Mouse (Mus musculus): ENCODE measurements around the gene Hras. TPM values are rescaled to one million over a fixed set of nuclear protein-coding genes. Genes with fewer than 3 reads are reported as not detected.

Gene Hras
- polyA plus RNA-seq, 1 experiment from 2014 or later: 188 TPM

DNA sequence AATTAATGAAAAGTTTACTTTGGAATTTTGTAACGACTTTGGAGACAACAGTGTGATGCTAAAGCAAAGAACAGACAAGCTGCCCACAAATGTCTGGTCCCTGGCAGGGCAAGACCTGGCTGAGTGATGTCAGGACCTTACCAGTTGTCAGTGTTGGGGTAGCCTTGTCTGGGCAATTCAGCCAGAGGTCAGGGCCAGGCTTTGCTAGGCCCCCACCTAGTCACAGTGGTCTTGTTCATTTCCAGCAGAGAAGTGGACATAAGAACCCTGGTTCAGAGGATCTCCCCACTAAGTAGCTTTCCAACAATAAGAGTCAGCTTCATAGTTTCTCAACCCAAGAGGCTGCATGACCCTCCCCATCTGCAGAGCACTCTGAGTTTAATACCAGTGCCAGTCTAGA, 26.6 kb upstream of the Hras start:
- ATAC-seq (ENCODE audit: low FRiP score): no peak
- 84% methylated on average over 1 of the region's 1 CpGs for WGBS
- H3K9ac ChIP-seq (replicated peaks): no peak overlapping the region
- no peak overlapping the region for H3K4me3 ChIP-seq (replicated peaks)
- H3K27ac ChIP-seq (replicated peaks): no peak overlapping the region
- 0 out of 2 replicates have a peak, but pooled peaks cover 4% of the 10 kb centered on the region for H3K36me3 ChIP-seq
- peaks cover 35% of the 10 kb centered on the region for H3K4me1 ChIP-seq
- peak overlapping the region; percentile 77; the same call in 1 of the 2 replicates for H3K4me2 ChIP-seq
- H3K9me3 ChIP-seq (replicated peaks): no peaks in the 10 kb centered on the region
- no peaks in the 10 kb centered on the region for H3K27me3 ChIP-seq (replicated peaks)

DNA sequence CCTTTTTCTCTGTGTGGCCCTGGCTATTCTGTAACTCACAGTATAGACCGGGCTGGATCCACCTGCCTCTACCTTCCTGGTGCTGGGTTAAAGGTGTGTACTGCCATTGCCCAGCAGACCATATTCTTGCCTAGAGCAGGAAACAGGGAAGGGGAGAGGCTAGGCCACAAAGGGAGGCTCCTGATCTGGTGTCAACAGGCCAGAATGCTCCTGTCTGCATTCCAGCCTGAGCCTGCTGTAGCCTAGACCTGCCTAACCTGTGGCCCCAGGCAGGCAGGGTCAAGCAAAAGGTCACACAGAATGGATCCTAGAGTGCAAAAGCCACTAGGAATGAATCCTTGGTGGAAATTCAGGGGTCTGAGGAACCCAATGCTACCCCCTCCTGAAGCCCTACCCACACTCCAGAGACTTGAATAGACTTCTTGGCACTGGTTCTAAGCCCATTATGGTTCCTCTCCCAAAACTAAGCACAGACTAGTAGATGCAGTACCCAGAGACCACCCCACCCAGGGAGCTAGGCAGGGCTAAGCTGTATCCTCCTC, 25.8 kb upstream of the Hras start:
- WGBS: 96% methylated on average over 1 of the region's 1 CpGs
- ATAC-seq (ENCODE audit: low FRiP score): no peak

DNA sequence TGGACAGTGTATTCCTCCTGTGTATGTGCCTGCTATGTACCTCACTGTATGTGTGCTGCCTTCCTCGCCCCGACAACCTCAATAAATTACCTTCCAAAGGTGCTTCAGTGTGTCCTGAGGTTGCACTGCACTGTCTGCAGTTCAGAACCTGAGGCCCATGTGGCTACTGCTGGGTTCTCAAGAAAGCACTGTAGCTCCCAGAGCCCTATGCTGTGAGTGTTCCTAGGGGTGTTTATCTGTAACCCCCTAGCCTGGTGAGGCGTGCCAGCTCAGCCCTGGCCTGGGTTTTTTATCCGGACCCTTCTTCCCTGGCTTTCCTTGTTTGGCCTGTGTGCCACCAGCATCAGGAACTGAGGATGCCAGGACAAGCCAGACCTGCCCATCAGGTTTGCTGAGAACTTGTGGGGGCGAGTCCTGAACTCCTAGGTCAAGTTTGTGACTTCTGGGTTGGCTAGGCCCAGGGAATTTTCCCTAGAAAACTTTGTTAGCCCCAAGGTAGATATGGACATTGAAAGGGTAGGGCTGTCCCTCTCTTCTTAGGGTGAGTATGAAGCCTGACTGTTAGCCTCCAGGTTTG, 24.8 kb upstream of the Hras start:
- H3K27me3 ChIP-seq (replicated peaks): no peaks in the 10 kb centered on the region
- ATAC-seq (ENCODE audit: low FRiP score): no peak

More for the DNA sequence above, 25.8 kb upstream of the Hras start:
- H3K4me3 ChIP-seq (replicated peaks): no peak overlapping the region
- H3K4me1 ChIP-seq: peaks cover 42% of the 10 kb centered on the region
- 0 out of 2 replicates have a peak, but pooled peaks cover 4% of the 10 kb centered on the region for H3K36me3 ChIP-seq
- H3K27ac ChIP-seq (replicated peaks): no peak overlapping the region
- no peak overlapping the region for H3K4me2 ChIP-seq
- H3K9ac ChIP-seq (replicated peaks): no peak overlapping the region
- H3K27me3 ChIP-seq (replicated peaks): no peaks in the 10 kb centered on the region
- no peaks in the 10 kb centered on the region for H3K9me3 ChIP-seq (replicated peaks)

DNA sequence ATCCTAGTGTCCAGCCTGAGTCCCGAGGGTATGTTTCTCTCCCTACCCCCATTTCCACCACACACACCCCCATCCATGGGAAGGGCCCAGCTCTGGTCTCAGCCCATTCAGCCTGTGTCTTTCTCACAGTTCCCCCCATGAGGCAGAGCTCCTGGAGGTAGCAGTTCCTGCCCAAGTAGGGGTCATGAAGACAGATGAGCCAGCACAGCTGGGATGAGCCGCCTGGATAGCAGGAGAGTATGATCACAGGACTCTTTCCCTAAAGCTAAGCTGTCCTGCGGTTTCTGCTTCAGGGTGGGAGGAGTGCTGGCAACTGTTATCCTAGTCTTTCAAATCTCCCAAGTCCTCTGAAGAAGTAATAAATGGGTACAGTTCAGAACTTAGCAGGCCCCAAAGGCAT, 24.3 kb upstream of the Hras start:
- peaks cover 42% of the 10 kb centered on the region for H3K4me1 ChIP-seq
- no peak overlapping the region for H3K9ac ChIP-seq (replicated peaks)
- no peak overlapping the region for H3K27ac ChIP-seq (replicated peaks)
- no peaks in the 10 kb centered on the region for H3K27me3 ChIP-seq (replicated peaks)
- no peak for ATAC-seq (ENCODE audit: low FRiP score)
- no peak overlapping the region for H3K4me3 ChIP-seq (replicated peaks)
- H3K9me3 ChIP-seq (replicated peaks): no peaks in the 10 kb centered on the region
- 83% methylated on average over 3 of the region's 3 CpGs for WGBS
- H3K36me3 ChIP-seq: 0 out of 2 replicates have a peak, but pooled peaks cover 4% of the 10 kb centered on the region
- no peak overlapping the region for H3K4me2 ChIP-seq

More for the DNA sequence above, 24.8 kb upstream of the Hras start:
- 93% methylated on average over 5 of the region's 5 CpGs for WGBS
- Histone ChIP-seq H3K4me2 (no peak overlapping the region), H3K4me3 (replicated peaks) (no peak overlapping the region), H3K27ac (replicated peaks) (no peak overlapping the region), H3K4me1 (peaks cover 42% of the 10 kb centered on the region), H3K9me3 (replicated peaks) (no peaks in the 10 kb centered on the region), H3K36me3 (0 out of 2 replicates have a peak, but pooled peaks cover 4% of the 10 kb centered on the region), H3K9ac (replicated peaks) (no peak overlapping the region)

- no peaks in the 10 kb centered on the region for H3K9me3 ChIP-seq (replicated peaks)
- 0 out of 2 replicates have a peak, but pooled peaks cover 4% of the 10 kb centered on the region for H3K36me3 ChIP-seq
- H3K4me2 ChIP-seq: no peak overlapping the region
- no peak overlapping the region for H3K9ac ChIP-seq (replicated peaks)
- H3K4me1 ChIP-seq: peaks cover 38% of the 10 kb centered on the region
- no peak overlapping the region for H3K27ac ChIP-seq (replicated peaks)
- H3K4me3 ChIP-seq (replicated peaks): no peak overlapping the region
- no peak for ATAC-seq (ENCODE audit: low FRiP score)
- 92% methylated on average over 17 of the region's 17 CpGs for WGBS
- H3K27me3 ChIP-seq (replicated peaks): no peaks in the 10 kb centered on the region
Observed at GRCm38 (mm10) chr7:141217343-141218013, 23.7 kb upstream of the Hras start.

- Histone ChIP-seq H3K4me3 (replicated peaks) (peak overlapping the region; percentile 68; the same call in 1 of the 2 replicates), H3K36me3 (0 out of 2 replicates have a peak, but pooled peaks cover 4% of the 10 kb centered on the region)
Observed at GRCm38 (mm10) chr7:141216894-141217293, 23.1 kb upstream of the Hras start.

GRCm38 (mm10) chr7:141215880-141216733, 22.3 kb upstream of the Hras start:
- peak overlapping the region; percentile 54 for H3K9ac ChIP-seq (replicated peaks)
- 1% methylated on average over 42 of the region's 42 CpGs for WGBS
- peak overlapping the region; percentile 74 for H3K27ac ChIP-seq (replicated peaks)
- H3K4me3 ChIP-seq (replicated peaks): peak overlapping the region; percentile 68
- ATAC-seq (ENCODE audit: low FRiP score): peak; percentile 46
- peaks cover 28% of the 10 kb centered on the region for H3K4me1 ChIP-seq
- no peaks in the 10 kb centered on the region for H3K27me3 ChIP-seq (replicated peaks)
- 0 out of 2 replicates have a peak, but pooled peaks cover 4% of the 10 kb centered on the region for H3K36me3 ChIP-seq
- no peaks in the 10 kb centered on the region for H3K9me3 ChIP-seq (replicated peaks)
- peak overlapping the region; percentile 96 for H3K4me2 ChIP-seq

More at GRCm38 (mm10) chr7:141216894-141217293, 23.1 kb upstream of the Hras start:
- Histone ChIP-seq H3K9me3 (replicated peaks) (no peaks in the 10 kb centered on the region), H3K4me2 (peak overlapping the region; percentile 96), H3K9ac (replicated peaks) (no peak overlapping the region), H3K27ac (replicated peaks) (no peak overlapping the region), H3K4me1 (peaks cover 32% of the 10 kb centered on the region), H3K27me3 (replicated peaks) (no peaks in the 10 kb centered on the region)
- whole genome bisulfite sequencing: 85% methylated on average over 11 of the region's 11 CpGs
- no peak for ATAC-seq (ENCODE audit: low FRiP score)

GRCm38 (mm10) chr7:141215101-141215879, 21.5 kb upstream of the Hras start, which contains the start of gene Rassf7:
Gene Rassf7, plus strand, starts transcription at chr7:141215860.
- ATAC-seq (ENCODE audit: low FRiP score): peak; percentile 96
- under 1% methylated on average over 41 of the region's 41 CpGs for WGBS

DNA sequence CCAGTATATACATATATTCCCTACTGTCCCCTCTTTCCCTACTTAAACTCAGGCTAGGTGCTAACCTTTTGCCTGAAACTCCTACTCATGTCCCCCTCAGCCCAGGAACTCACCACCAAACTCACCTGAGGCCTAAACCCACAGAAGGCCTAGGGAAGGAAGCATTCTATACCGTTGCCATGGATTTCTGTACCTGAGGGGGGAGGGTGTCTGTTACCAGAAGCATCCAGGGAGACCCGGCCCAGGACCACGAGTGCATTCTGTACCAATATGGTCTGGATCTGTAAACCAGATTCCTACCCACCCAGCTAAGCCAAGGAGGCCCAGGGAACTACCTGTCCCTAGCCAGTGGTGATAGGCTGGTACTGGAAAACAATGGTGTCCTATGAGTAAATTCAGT, 20.5 kb upstream of the Hras start:
- no peak overlapping the region for H3K27ac ChIP-seq (replicated peaks)
- no peak for ATAC-seq (ENCODE audit: low FRiP score)
- no peak overlapping the region for H3K9ac ChIP-seq (replicated peaks)
- 0 out of 2 replicates have a peak, but pooled peaks cover 4% of the 10 kb centered on the region for H3K36me3 ChIP-seq
- no peaks in the 10 kb centered on the region for H3K9me3 ChIP-seq (replicated peaks)
- H3K4me2 ChIP-seq: no peak overlapping the region
- H3K4me1 ChIP-seq: peaks cover 24% of the 10 kb centered on the region
- no peaks in the 10 kb centered on the region for H3K27me3 ChIP-seq (replicated peaks)
- no peak overlapping the region for H3K4me3 ChIP-seq (replicated peaks)
- 83% methylated on average over 3 of the region's 3 CpGs for WGBS

More at GRCm38 (mm10) chr7:141215101-141215879, 21.5 kb upstream of the Hras start, which contains the start of gene Rassf7:
- Histone ChIP-seq H3K27me3 (replicated peaks) (no peaks in the 10 kb centered on the region), H3K4me2 (peak within 1 kb of the TSS; percentile 96), H3K4me1 (peaks cover 24% of the 10 kb centered on the region), H3K4me3 (replicated peaks) (peak within 1 kb of the TSS; percentile 68), H3K27ac (replicated peaks) (peak within 1 kb of the TSS; percentile 77), H3K9me3 (replicated peaks) (no peaks in the 10 kb centered on the region), H3K9ac (replicated peaks) (peak within 1 kb of the TSS; percentile 54), H3K36me3 (0 out of 2 replicates have a peak, but pooled peaks cover 4% of the 10 kb centered on the region)

GRCm38 (mm10) chr7:141213605-141214235, 19.9 kb upstream of the Hras start, which contains the start of gene Lmntd2:
Gene Lmntd2, minus strand, starts transcription at chr7:141214080.
- Histone ChIP-seq H3K4me3 (replicated peaks) (peak within 1 kb of the TSS; percentile 68), H3K27me3 (replicated peaks) (no peaks in the 10 kb centered on the region), H3K27ac (replicated peaks) (peak within 1 kb of the TSS; percentile 77; the same call in 1 of the 2 replicates), H3K9me3 (replicated peaks) (no peaks in the 10 kb centered on the region), H3K4me2 (peak within 1 kb of the TSS; percentile 96), H3K4me1 (peaks cover 24% of the 10 kb centered on the region), H3K36me3 (0 out of 2 replicates have a peak, but pooled peaks cover 4% of the 10 kb centered on the region), H3K9ac (replicated peaks) (peak within 1 kb of the TSS; percentile 39)
- 94% methylated on average over 11 of the region's 11 CpGs for WGBS
- ATAC-seq (ENCODE audit: low FRiP score): no peak

All from neural tube, embryonic 15.5 days (tissue).